Mouse (Mus musculus) c-Kit-positive CD71-negative TER-119-negative erythroid progenitor cells, embryonic 14.5 days (primary cell): Measurements from ENCODE around the gene Znhit2.

Source experiments
- DNase-seq: peaks from one replicate; pipeline ENCODE4 v3.0.0-alpha.2; 2013; ENCODE audit warnings: low read depth

The Znhit2 gene

DNA sequence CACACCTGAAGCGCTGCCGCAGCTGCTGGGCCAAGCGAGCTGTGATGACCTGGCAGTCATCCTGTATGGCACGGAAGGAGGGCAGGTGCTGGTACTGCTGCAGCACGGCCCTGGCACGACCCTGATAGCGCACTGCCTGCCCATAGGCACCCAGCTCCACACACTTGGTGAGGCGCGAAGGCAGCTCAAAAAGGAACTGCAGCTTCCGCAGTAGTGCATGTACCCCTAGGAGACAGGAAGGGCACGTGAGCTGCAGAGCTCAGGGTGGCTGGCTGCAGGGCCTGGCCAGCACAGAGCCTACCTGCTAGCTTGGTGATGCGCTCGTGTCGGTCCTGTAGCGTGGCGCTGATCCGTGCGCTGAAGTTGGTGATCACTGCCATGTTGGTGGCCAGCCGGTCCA, 10.3 kb downstream of the Znhit2 start:
- DNase-seq = no peak

DNA sequence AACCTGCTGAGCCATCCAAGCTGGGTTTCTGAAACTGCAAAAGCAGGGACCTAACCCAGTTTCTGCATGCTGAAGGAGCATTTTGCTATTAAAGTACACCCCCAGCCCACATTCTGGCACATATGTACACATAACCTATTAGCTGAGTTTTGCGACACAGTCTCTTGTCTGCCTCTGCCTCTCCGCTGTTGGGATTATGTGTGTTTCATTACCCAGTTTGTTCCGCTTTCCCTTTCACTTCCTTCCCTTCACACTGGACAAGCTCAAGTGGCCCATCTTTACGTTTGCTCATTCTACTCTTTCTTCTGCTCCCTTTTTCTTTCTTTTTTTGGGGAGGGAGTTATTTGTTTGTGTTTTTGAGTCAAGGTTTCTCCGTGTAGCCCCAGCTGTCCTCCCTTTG, 12.9 kb downstream of the Znhit2 start:
- DNase-seq = no peak

DNA sequence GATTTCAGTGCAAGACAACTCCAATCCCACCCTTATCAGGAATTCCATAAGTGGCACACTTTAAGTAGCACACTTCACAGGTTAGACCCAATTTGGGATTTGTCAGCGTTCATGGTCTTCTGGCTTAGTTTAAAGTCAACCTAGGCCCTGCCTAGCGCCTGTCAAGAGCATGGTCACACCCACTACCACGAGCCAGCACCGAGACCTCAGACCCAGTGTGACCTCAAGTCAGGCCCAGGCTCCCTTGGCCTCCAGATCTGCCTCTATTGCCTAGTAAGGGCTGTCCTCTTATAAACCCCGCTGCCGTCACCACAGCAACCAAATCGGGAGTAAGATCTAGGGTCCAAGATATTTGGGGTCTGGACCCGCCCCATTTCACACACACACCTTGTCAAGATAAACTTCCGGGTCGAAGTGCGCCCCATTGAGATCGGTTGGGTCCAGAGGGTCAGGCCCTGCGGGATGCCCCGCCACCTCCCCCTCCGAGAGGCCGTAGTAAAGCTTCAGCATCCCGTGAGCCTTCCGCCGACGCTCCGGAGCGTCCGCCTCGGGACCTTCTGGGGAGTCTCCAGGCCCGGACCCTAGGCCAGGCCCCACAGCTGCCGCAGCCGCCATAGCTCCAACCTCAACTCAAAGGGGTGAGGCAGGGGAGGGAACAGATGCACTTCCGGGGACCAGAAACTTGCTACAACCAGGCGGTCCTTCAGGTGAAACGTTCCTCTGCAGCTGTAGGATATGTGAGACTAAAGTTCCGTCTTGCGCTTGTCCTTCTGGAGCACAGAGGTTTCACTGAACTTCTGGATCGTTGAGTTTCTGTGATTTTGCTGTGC, 15.8 kb downstream of the Znhit2 start, which contains the start of gene Vps51:
Gene Vps51, minus strand, starts transcription at position 668 of the 830 bp plus-strand sequence.
- DNase-seq = peak; percentile 89

DNA sequence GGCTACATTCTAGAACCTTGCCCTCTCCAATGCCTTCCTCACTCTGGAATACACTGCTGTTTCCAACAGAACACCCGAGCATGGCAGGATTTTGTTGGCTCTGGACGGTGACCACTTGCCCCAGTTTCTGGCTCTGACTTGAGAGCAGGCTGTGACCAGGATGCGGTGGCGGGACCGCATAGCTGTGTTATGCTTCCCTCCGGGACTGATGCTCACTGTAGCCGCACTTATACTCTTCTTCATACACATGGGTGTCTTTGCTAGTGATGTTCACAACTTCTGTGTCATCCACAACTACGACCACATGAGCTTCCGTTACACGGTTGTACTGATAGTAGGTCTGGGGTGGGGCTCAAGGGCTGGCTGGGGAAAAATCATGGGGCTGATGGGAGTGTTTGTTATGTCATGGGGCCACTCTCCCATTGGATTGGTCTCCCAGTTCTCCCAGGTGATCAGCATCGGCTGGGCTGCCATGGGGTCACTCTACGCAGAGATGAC, 19.0 kb downstream of the Znhit2 start, which contains the start of gene Tmem262:
Gene Tmem262, plus strand, starts transcription at position 51 of the 498 bp plus-strand sequence.
- no peak for DNase-seq

DNA sequence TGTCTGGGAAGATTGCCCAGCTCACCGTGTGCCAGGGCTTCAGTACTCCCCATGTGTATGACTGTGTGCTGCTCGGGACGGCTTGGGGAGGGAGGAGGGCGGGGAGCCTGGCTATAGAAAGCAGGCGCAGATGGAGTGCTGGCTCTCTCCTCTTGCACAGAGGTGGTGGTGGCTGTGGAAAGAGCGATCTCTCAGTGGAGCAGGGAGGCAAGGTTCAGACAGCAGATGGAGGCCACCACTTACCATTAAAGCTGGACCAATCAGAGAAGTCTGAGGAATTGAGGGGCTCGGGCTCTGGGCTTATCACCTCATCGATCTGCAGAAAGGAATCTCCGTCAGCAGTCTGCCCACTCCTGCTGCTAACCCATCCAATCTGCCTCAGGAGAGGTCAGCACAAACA, 21.2 kb downstream of the Znhit2 start, which contains the start of gene Gm28374:
Gene Gm28374, minus strand, starts transcription at position 101 of the 400 bp plus-strand sequence.
- no peak for DNase-seq

- peak; percentile 97 for DNase-seq
Observed at GRCm38 (mm10) chr19:6084478-6085248, 23.7 kb downstream of the Znhit2 start, which contains the start of the genes Zfpl1 and Cdca5. Zfpl1 (minus strand) TSS chr19:6084956. Cdca5 (plus strand) TSS chr19:6084983.

DNA sequence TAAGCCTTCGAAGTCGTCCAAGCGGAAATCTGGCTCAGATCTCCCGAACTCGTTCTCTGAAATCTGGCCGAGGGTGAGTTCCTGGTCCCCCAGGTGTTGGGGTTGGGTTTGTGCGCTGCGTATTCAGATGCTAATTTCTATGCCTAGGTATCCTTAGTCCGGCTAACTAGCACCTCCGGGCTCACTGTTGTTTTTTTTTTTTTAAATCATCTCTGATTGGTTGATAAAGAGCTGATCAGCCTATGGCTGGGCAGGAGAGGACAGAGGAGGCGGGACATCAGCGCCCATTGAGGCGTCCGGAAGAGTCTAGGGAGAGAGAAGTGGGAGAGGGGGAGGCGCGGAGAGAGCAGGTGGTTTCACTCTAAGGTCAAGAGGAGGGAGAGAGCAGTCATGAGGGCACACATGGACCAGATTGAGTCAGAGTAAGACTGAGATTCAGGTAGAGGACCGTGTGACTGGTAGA, 24.5 kb downstream of the Znhit2 start:
- no peak for DNase-seq

DNA sequence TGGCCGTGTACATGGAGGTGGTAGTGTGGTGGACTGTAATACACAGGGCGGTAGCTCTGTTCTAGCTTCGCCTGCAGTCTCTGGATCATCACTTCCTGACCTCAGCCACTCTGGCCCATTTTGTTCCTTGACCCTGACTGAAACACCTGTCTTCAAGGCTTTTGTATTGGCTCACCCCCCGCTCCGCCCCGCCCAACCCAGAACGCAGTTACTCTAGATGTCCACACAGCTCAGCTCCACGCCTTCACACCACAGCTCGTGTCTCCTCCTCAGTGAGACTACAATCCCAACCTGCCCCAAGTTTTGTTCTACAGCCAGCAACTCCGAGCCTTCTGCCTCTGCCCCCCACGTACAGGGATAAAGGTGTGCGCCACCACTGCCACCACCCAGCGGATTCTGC, 27.8 kb downstream of the Znhit2 start:
- no peak for DNase-seq

DNA sequence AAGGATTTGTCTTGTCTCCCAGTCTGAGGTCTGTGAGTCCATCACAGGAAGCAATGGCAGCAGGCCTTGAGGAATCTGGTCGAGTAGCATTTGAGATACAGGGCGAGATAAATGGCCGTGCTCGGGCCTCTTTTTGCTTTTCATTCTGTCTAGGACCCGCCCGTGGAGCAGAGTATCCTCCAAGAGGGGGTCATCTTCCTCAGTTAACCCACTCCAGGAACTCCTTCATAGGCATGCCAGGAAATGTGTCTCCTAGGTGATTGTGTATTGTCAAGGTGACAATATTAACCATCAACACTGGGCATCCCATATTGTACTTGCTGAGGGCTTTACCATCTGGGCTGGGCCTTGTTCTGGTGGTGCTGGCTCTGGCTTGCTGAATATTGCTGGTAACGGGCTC, 33.1 kb downstream of the Znhit2 start, which contains the start of gene AC131692.1:
Gene AC131692.1, plus strand, starts transcription at position 301 of the 400 bp plus-strand sequence.
- DNase-seq = no peak

DNA sequence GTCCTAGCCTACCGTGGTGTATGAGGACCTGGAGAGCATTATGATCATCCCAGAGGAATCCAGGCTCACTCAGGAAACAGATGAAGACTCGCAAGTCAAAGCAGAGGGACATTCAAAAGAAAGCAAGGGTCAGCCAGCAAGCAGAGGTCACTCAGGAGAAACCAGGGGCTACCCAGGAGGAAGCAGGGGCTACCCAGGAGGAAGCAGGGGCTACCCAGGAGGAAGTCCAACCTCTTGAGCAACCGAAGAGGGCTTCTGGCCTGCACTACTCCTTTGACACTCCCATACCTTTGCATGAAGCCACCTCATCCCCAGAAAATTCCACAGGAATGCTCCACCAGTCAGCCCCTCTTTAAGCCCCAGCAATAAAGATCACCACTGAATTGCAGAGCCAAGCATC, 36.9 kb downstream of the Znhit2 start:
- no peak for DNase-seq

GRCm38 (mm10) chr19:6101186-6101585, 40.2 kb downstream of the Znhit2 start:
- DNase-seq = no peak

GRCm38 (mm10) chr19:6102169-6102853, 41.3 kb downstream of the Znhit2 start:
- no peak for DNase-seq

- no peak for DNase-seq
Observed at GRCm38 (mm10) chr19:6104476-6104875, 43.5 kb downstream of the Znhit2 start.

DNA sequence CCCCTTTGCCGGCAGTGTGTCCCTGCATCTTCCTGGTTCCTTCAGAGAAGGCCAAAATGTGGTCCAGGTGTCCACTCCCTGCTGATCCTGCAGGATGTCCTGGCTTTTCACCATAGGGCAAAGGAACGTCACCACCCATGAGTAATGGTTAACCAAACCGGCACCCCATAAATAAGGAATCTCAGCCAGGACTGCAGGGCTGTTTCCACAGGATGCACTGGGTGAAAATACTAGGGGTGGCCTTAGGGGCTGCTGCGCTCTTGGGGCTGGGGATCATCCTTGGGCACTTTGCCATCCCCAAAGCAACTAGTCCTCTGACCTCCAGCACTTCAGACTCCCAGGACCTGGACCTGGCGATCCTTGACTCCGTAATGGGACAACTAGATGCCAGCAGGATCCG, 44.6 kb downstream of the Znhit2 start, which contains the start of gene Naaladl1:
Gene Naaladl1, plus strand, starts transcription at position 197 of the 400 bp plus-strand sequence.
- no peak for DNase-seq
